Mouse (Mus musculus) gastrocnemius, adult 2 months (tissue): ENCODE measurements around the gene Thsd4. TPM values are rescaled to one million over a fixed set of nuclear protein-coding genes. Genes with fewer than 3 reads are reported as not detected.
"Not testable (repeated sequence)": the region's sequence is repeated elsewhere in the genome, so short reads cannot be mapped to it uniquely, and the experiment has no call there.

Experiments used
- DNase-seq: peaks from one replicate; pipeline ENCODE4 v3.0.0; 2022
- H3K27ac ChIP-seq: fragments of 200-600 bp; 2 replicates; pipeline ENCODE4 v1.8.1; 2022; ENCODE audit warnings: mild to moderate bottlenecking
- H3K4me3 ChIP-seq: fragments of 200-600 bp; 2 replicates; pipeline ENCODE4 v1.8.1; 2022; ENCODE audit warnings: mild to moderate bottlenecking, moderate library complexity
- CTCF ChIP-seq: fragments of 200-600 bp; IDR thresholded peaks from 2 replicates; pipeline ENCODE4 v1.8.1; 2022; ENCODE audit warnings: antibody characterized with exemption, mild to moderate bottlenecking, moderate library complexity
- intact Hi-C: fragments of 180-260 bp; cut with DNase I; formaldehyde crosslinking; loops from one replicate; pipeline ENCODE4 v1.15.1; 2025
- total RNA-seq, 2 experiments: library from RNA; stranded (reverse); gene quantifications; 2 replicates each; pipeline ENCODE4 v1.2.3; 2021

Thsd4 gene
- total RNA-seq, 2 experiments from 2014 or later = 0.48 to 1.2 TPM

DNA sequence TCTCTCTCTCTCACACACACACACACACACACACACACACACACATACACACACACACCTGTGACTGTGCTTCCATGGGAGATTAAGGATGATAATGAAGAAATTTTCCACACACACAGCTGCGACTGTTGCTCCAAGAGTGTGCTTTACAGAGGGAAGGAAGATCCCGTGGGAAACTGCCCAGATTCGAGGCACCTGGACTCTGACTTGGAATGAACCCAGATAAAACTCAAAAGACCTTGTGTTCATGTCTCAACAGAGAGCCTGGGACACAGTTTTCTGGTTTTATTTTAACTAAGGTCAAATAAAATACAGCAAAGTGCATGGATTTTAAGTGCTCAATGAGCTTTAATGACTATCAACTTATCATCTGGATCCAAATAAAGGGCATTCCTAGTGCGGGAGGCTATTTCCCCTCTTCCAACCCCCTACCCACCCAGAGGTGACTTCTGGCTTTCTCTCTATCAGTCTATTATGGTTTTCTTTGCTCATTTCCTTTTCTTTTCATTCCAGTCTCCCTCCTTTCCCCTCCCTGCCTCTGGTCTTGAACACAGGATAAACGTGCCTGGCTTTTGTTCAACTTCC is 579.3 kb downstream of the Thsd4 start:
- intact Hi-C loops = no loop called here

GRCm38 (mm10) chr9:59941885-59942350 is 579.9 kb downstream of the Thsd4 start:
- Histone ChIP-seq H3K27ac (no peak overlapping the region), H3K4me3 (no peak overlapping the region)
- intact Hi-C loops = no loop called here
- no peak for TF ChIP-seq CTCF
- DNase-seq = no peak

More for the DNA sequence above, 579.3 kb downstream of the Thsd4 start:
- Histone ChIP-seq H3K27ac (no peak overlapping the region), H3K4me3 (no peak overlapping the region)
- DNase-seq = no peak
- no peak for TF ChIP-seq CTCF

GRCm38 (mm10) chr9:59940913-59941884 is 580.6 kb downstream of the Thsd4 start:
- no peak for DNase-seq
- no peak for TF ChIP-seq CTCF
- Histone ChIP-seq H3K27ac (no peak overlapping the region), H3K4me3 (no peak overlapping the region)
- intact Hi-C loops = no loop called here

GRCm38 (mm10) chr9:59939691-59940090 is 582.2 kb downstream of the Thsd4 start:
- intact Hi-C loops = no loop called here
- no peak overlapping the region for H3K4me3 ChIP-seq
- TF ChIP-seq CTCF = no peak
- DNase-seq = no peak
- no peak overlapping the region for H3K27ac ChIP-seq

DNA sequence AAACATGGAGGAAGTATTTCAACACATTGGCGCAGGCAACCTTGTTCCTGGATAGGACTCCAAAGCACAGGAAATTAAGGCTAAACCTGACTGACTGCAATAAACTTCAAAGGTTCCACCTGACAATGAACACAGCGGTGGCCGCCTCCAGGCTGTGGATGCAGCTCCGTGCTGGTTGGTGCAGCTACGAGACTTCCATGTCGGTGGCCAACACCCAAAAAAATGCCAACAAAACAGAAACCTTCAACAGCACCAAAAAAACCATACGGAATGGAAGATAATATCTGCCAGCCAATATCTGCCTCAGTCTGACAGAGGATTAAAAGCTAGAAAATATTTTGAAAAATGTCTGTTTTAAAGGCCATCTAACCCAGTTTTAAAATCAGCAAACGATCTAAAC is 583.3 kb downstream of the Thsd4 start:
- no peak overlapping the region for H3K27ac ChIP-seq
- no peak for TF ChIP-seq CTCF
- DNase-seq = no peak
- no peak overlapping the region for H3K4me3 ChIP-seq
- intact Hi-C loops = no loop called here

GRCm38 (mm10) chr9:59935866-59936265 is 586.0 kb downstream of the Thsd4 start:
- DNase-seq, intact Hi-C loops, H3K4me3 ChIP-seq, H3K27ac ChIP-seq: not testable (repeated sequence)

GRCm38 (mm10) chr9:59930248-59930647 is 591.6 kb downstream of the Thsd4 start:
- TF ChIP-seq CTCF = no peak
- Histone ChIP-seq H3K27ac (no peak overlapping the region), H3K4me3 (no peak overlapping the region)
- intact Hi-C loops = no loop called here
- no peak for DNase-seq

Other genes starting within 250 kb of the Thsd4 start
- 1 to 10 TPM; 2.5 to 3.2 TPM for gene Lrrc49, start 166.1 kb upstream of the Thsd4 start, total RNA-seq
- gene Larp6, start 190.9 kb upstream of the Thsd4 start, total RNA-seq = 1 to 10 TPM; 1.1 to 2.2 TPM